Mouse (Mus musculus) lung, postnatal 0 days (tissue): ENCODE measurements around the gene Atp2a2.

Source experiments
- CTCF ChIP-seq: IDR thresholded peaks from 2 replicates; pipeline ENCODE4 v1.5.1; 2016; ENCODE audit warnings: antibody characterized with exemption, mild to moderate bottlenecking
- EP300 ChIP-seq: IDR thresholded peaks from 2 replicates; pipeline ENCODE4 v1.6.1; 2016; ENCODE audit warnings: antibody characterized with exemption, mild to moderate bottlenecking, control low read depth

GRCm38 (mm10) chr5:122507396-122507795, 5.4 kb upstream of the Atp2a2 start:
- TF ChIP-seq CTCF: no peak
- no peak for TF ChIP-seq EP300
